Mouse (Mus musculus) embryonic facial prominence, embryonic 11.5 days (tissue): ENCODE data around the gene Gm49342. TPM values are rescaled to one million over a fixed set of nuclear protein-coding genes. Genes with fewer than 3 reads are reported as not detected.
"Not testable (repeated sequence)": the region's sequence is repeated elsewhere in the genome, so short reads cannot be mapped to it uniquely, and the experiment has no call there.

Experiments used
- ATAC-seq: fragments of 200-750 bp; cut with Nextera tagmentation; replicated peaks from 2 replicates; pipeline ENCODE4 v1.8.0; 2017; ENCODE audit warnings: low read depth; ENCODE audit not compliant: insufficient number of reproducible peaks, low FRiP score, low TSS enrichment
- DNase-seq: peaks from one replicate; pipeline ENCODE4 v3.0.0-alpha.2; 2015; ENCODE audit warnings: low spot score
- H3K27ac ChIP-seq: fragments of 300-500 bp; sonication (generic); replicated peaks from 2 replicates; pipeline ENCODE4 v1.5.1; 2014; ENCODE audit warnings: mild to moderate bottlenecking, low read depth, low read length, control low read depth
- H3K27me3 ChIP-seq: fragments of 300-500 bp; sonication (generic); 2 replicates; pipeline ENCODE4 v1.6.1; 2014; ENCODE audit warnings: mild to moderate bottlenecking, low read length, moderate library complexity, mixed read lengths; ENCODE audit not compliant: control insufficient read depth, insufficient read depth
- H3K36me3 ChIP-seq: fragments of 300-500 bp; sonication (generic); replicated peaks from 2 replicates; pipeline ENCODE4 v1.6.1; 2014; ENCODE audit warnings: low read depth, mild to moderate bottlenecking, low read length, moderate library complexity, mixed read lengths; ENCODE audit not compliant: control insufficient read depth, insufficient read depth
- H3K4me1 ChIP-seq: fragments of 300-500 bp; sonication (generic); 2 replicates; pipeline ENCODE4 v1.6.1; 2014; ENCODE audit warnings: low read length, mixed read lengths; ENCODE audit not compliant: control insufficient read depth, insufficient read depth
- H3K4me2 ChIP-seq: fragments of 300-500 bp; sonication (generic); 2 replicates; pipeline ENCODE4 v1.6.1; 2014; ENCODE audit warnings: low read depth, mild to moderate bottlenecking, control low read depth, low read length, moderate library complexity
- H3K4me3 ChIP-seq: fragments of 300-500 bp; sonication (generic); 2 replicates; pipeline ENCODE4 v1.5.1; 2014; ENCODE audit warnings: low read depth, low read length, control low read depth
- H3K9ac ChIP-seq: fragments of 300-500 bp; sonication (generic); replicated peaks from 2 replicates; pipeline ENCODE4 v1.6.1; 2014; ENCODE audit warnings: mild to moderate bottlenecking, control low read depth, low read length
- H3K9me3 ChIP-seq: fragments of 300-500 bp; sonication (generic); replicated peaks from 2 replicates; pipeline ENCODE4 v1.6.1; 2016; ENCODE audit warnings: mild to moderate bottlenecking, low read length, inconsistent platforms, mixed read lengths; ENCODE audit not compliant: control insufficient read depth
- WGBS: fragments of 180-500 bp; shearing (Covaris S2); extraction: QIAGEN DNeasy Blood & Tissue Kit; methylation state at CpG from one replicate; pipeline ENCODE4 v1.1.7; 2014; 5-methylcytosine and 5-hydroxymethylcytosine counted together
- polyA plus RNA-seq: library from polyadenylated mRNA; unstranded; fragments of >200 nt; fragmentation: Nextera tagmentation; extraction: Ambion mirVana; gene quantifications from 2 replicates; pipeline ENCODE4 v1.2.1, GENCODE M21; 2014

The Gm49342 gene
- polyA plus RNA-seq, 1 experiment from 2014 or later: not detected

- H3K4me2 ChIP-seq: no peak overlapping the region
- no peak overlapping the region for H3K4me3 ChIP-seq
- no peaks in the 10 kb centered on the region for H3K27me3 ChIP-seq
- no peaks in the 10 kb centered on the region for H3K9me3 ChIP-seq
- no peaks in the 10 kb centered on the region for H3K36me3 ChIP-seq
- no peak for ATAC-seq
- H3K9ac ChIP-seq: no peak overlapping the region
- no peak overlapping the region for H3K27ac ChIP-seq
- WGBS: 83% methylated on average over 4 of the region's 4 CpGs
- DNase-seq: no peak
- H3K4me1 ChIP-seq: no peaks in the 10 kb centered on the region
Measured at GRCm38 (mm10) chr14:50904828-50905129, 39.5 kb upstream of the Gm49342 start.

DNA sequence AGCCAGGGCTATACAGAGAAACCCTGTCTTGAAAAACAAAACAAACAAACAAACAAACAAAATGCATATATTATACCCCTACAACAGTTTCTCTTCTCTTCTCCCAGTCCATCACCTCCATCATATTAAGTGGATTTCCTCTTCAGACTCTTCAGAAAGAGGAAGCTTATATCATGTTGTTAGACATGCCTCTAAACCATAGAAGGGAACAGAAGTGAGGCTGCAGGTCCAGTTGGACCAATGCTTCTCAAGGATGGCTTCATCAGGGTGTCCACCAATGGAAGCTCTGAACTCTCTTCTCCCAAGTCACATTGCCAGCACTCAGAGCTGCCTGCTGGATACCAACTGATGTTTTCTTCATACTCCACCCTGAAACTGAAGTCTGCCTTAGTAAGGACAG, 39.0 kb upstream of the Gm49342 start:
- not testable (repeated sequence) for DNase-seq, H3K4me2 ChIP-seq, H3K9me3 ChIP-seq, H3K4me3 ChIP-seq, H3K27ac ChIP-seq, H3K27me3 ChIP-seq, ATAC-seq, H3K4me1 ChIP-seq, H3K9ac ChIP-seq, H3K36me3 ChIP-seq

DNA sequence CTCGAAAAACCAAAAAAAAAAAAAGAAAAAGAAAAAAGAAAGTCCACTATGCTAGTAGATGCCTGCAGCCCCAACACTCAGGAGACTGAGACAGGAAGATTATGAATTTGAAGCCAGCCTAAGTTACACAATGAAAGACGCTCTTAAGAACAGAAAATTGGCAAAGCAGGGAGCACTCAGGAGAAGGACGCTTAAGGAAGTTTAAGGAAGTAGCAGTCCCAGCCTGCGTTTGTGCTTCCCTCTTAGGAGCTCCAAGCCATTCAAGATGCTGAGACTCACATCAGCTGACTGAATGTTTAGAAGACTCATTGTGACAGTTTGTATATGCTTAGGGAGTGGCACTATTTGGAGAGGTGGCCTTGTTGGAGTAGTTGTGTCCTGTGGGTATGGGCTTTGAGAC, 36.2 kb upstream of the Gm49342 start:
- WGBS: 80% methylated on average over 4 of the region's 4 CpGs
- Histone ChIP-seq H3K4me1 (no peaks in the 10 kb centered on the region), H3K4me3 (no peak overlapping the region), H3K27me3 (no peaks in the 10 kb centered on the region), H3K36me3 (no peaks in the 10 kb centered on the region), H3K27ac (no peak overlapping the region), H3K4me2 (no peak overlapping the region), H3K9me3 (no peaks in the 10 kb centered on the region), H3K9ac (no peak overlapping the region)
- ATAC-seq (no peak), DNase-seq (no peak)

- Histone ChIP-seq H3K9me3 (no peaks in the 10 kb centered on the region), H3K4me1 (no peaks in the 10 kb centered on the region), H3K36me3 (peaks cover 2% of the 10 kb centered on the region; the same call in 1 of the 2 replicates), H3K9ac (no peak overlapping the region), H3K4me2 (no peak overlapping the region), H3K4me3 (no peak overlapping the region), H3K27me3 (no peaks in the 10 kb centered on the region), H3K27ac (no peak overlapping the region)
- WGBS: 35% methylated on average over 3 of the region's 3 CpGs
- no peak for DNase-seq
- ATAC-seq: no peak
Measured at GRCm38 (mm10) chr14:50911356-50911755, 33.0 kb upstream of the Gm49342 start.

GRCm38 (mm10) chr14:50923437-50923836, 20.9 kb upstream of the Gm49342 start:
- not testable (repeated sequence) for DNase-seq, H3K9ac ChIP-seq, H3K4me1 ChIP-seq, H3K36me3 ChIP-seq, H3K9me3 ChIP-seq, H3K27me3 ChIP-seq, ATAC-seq, H3K27ac ChIP-seq
- Histone ChIP-seq H3K4me2 (peak overlapping the region; percentile 48), H3K4me3 (peak overlapping the region; percentile 84; the same call in 1 of the 2 replicates)
- 83% methylated on average over 1 of the region's 1 CpGs for WGBS

- under 1% methylated on average over 57 of the region's 57 CpGs for WGBS
- H3K4me1 ChIP-seq: no peaks in the 10 kb centered on the region
- H3K4me3 ChIP-seq: peak within 1 kb of the TSS; percentile 84
- DNase-seq: peak; percentile 99
- H3K36me3 ChIP-seq: peaks cover 10% of the 10 kb centered on the region; the same call in 1 of the 2 replicates
- H3K27me3 ChIP-seq: no peaks in the 10 kb centered on the region
- H3K27ac ChIP-seq: peak within 1 kb of the TSS; percentile 90
- peak; percentile 95 for ATAC-seq
- H3K4me2 ChIP-seq: peak within 1 kb of the TSS; percentile 64
- peak within 1 kb of the TSS; percentile 95 for H3K9ac ChIP-seq
- H3K9me3 ChIP-seq: no peaks in the 10 kb centered on the region
Measured at GRCm38 (mm10) chr14:50924281-50925064, 19.8 kb upstream of the Gm49342 start, which contains the start of the genes Osgep and Apex1. TSS of gene Osgep (minus strand) at chr14:50924893. TSS of gene Apex1 (plus strand) at chr14:50924968.

- H3K9ac ChIP-seq: peak overlapping the region; percentile 95
- H3K4me1 ChIP-seq: no peaks in the 10 kb centered on the region
- H3K4me3 ChIP-seq: peak overlapping the region; percentile 84
- peaks cover 10% of the 10 kb centered on the region; the same call in 1 of the 2 replicates for H3K36me3 ChIP-seq
- no peaks in the 10 kb centered on the region for H3K9me3 ChIP-seq
- ATAC-seq (peak; percentile 12; the same call in 1 of the 2 replicates), DNase-seq (peak; percentile 41)
- 2% methylated on average over 38 of the region's 38 CpGs for WGBS
- H3K4me2 ChIP-seq: peak overlapping the region; percentile 64
- H3K27me3 ChIP-seq: no peaks in the 10 kb centered on the region
- peak overlapping the region; percentile 90 for H3K27ac ChIP-seq
Measured at GRCm38 (mm10) chr14:50925111-50925920, 19.0 kb upstream of the Gm49342 start.

- no peak overlapping the region for H3K9ac ChIP-seq
- WGBS: 67% methylated on average over 3 of the region's 3 CpGs
- no peak overlapping the region for H3K4me2 ChIP-seq
- DNase-seq (no peak), ATAC-seq (no peak)
- H3K4me3 ChIP-seq: no peak overlapping the region
- H3K36me3 ChIP-seq: peaks cover 10% of the 10 kb centered on the region; the same call in 1 of the 2 replicates
- H3K9me3 ChIP-seq: no peaks in the 10 kb centered on the region
- no peaks in the 10 kb centered on the region for H3K4me1 ChIP-seq
- H3K27ac ChIP-seq: no peak overlapping the region
- H3K27me3 ChIP-seq: no peaks in the 10 kb centered on the region
Measured at GRCm38 (mm10) chr14:50927366-50927765, 17.0 kb upstream of the Gm49342 start.
